Mouse (Mus musculus) adrenal gland, adult 10 weeks (tissue): ENCODE measurements around the gene Bod1. TPM values are rescaled to one million over a fixed set of nuclear protein-coding genes. Genes with fewer than 3 reads are reported as not detected.

Experiments
- polyA plus RNA-seq: library from polyadenylated mRNA; stranded (reverse); fragments of 350-450 nt; fragmentation: Illumina TruSeq; extraction: RNeasy Lipid Tissue Mini Kit (QIAGEN cat#74804); gene quantifications from one replicate; pipeline ENCODE4 v1.2.3, GENCODE M21; 2014; ENCODE audit warnings: low read depth, low replicate concordance

Bod1 gene
- 17.9 TPM for polyA plus RNA-seq

GRCm38 (mm10) chr11:31671354-31672169, at the start of gene Bod1:
Gene Bod1, minus strand, starts transcription at chr11:31671885.

Other genes with a start within 250 kb of the Bod1 start
- gene Cpeb4, start 200.3 kb upstream of the Bod1 start, polyA plus RNA-seq, result 293 TPM